ENCODE assay signal across 8 mouse cellular contexts in the genomic region with DNA sequence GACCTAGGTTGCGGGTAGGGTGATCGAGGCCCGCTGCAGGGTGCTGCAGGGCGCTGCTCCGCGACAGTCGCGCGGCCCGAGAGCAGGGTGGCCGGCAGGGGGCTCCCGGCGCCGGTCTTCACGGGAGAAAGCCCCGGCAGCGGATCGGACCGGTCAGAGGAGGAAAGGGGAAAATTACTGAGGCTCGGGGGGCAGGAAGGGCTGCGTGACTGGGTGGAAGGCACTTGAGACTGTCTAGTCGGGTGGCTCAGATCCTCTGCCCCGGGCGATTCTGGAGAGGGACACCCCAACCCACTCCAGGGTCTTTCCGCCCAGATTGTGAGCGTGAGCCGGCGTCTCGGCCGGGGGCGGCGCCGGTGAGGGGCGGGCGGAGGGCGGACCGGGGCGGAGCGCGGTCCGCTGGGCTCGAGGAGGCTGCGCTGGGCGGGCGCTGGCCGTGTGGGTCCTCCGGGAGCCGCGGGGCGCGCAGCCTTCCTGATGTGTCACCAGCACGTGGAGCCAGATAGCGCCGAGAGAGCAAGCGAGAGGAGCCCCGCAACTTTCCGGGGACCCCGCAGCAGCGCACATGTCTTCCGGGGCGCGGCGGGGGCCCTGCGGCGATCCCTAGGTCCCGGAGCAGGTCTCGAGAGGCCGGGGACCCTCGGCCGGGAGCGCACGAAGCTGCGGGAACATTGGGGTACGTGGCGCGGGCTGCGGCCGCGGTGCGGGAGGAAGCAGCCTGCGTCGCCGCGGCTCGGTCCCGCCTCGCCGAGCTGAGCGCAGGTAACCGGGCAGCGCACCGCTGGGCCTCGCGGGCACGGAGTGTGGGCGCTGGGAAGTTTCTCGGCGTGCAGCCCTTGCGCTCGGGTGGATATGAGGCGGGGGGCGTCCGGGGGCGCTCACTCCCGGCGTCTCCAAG.
A peak's percentile ranks its signal among the peaks of the same experiment; 100 is the strongest.
DNase-seq lines count a peak whose midpoint lies in the region; ATAC-seq and TF ChIP-seq lines count a peak whose summit lies in the region.

No protein-coding gene starts in this region.

- dilution Hi-C loops in CH12.LX (cut with MboI; ENCODE audit: extremely low pct_ligation_motif_present, extremely low pct_unique_long_range_greater_than_20kb, low sequenced_read_pairs), result no loop called here

- peak; percentile 76 for DNase-seq in CH12.LX (ENCODE audit: extremely low read depth)
- DNase-seq in c-Kit-positive CD71-negative TER-119-negative erythroid progenitor cells, embryonic 14.5 days (ENCODE audit: low read depth), result peak; percentile 56
- peak; percentile 93 for DNase-seq in heart, postnatal 4 days
- DNase-seq in layer of hippocampus, adult 9-10 months (ENCODE audit: low spot score), result peak; percentile 41
- peak; percentile 95 for DNase-seq in lung, postnatal 0 days (ENCODE audit: low spot score)
- DNase-seq in ovary, postnatal 10 days (ENCODE audit: low spot score), result peak; percentile 79
- peak; percentile 75 for DNase-seq in thymus, postnatal 14 days

- peaks cover under 1 to 45% of the 10 kb centered on the region in 2 experiments for H3K4me1 ChIP-seq in CH12.LX (ENCODE audit: control insufficient read depth in 1 of 2, insufficient read depth in 2 of 2)
- H3K4me1 ChIP-seq in forebrain, embryonic 15.5 days, result peaks cover 20% of the 10 kb centered on the region
- H3K4me1 ChIP-seq in lung, postnatal 0 days (ENCODE audit: insufficient read depth, low read depth, low read length), result peaks cover 20% of the 10 kb centered on the region

- TF ChIP-seq RAD21 in CH12.LX (IDR thresholded peaks at IDR 0.05; ENCODE audit: low read depth, low read length), result peak; percentile 84

- H3K9ac ChIP-seq in CH12.LX (ENCODE audit: insufficient read depth, low read depth), result peak overlapping the region; percentile 36; the same call in 1 of the 2 replicates
- peak overlapping the region; percentile 56 for H3K9ac ChIP-seq in forebrain, embryonic 15.5 days (replicated peaks)
- H3K9ac ChIP-seq in lung, postnatal 0 days (replicated peaks; ENCODE audit: low read depth), result peak overlapping the region; percentile 58

- H3K9me3 ChIP-seq in CH12.LX (replicated peaks; ENCODE audit: low read length), result no peaks in the 10 kb centered on the region
- no peaks in the 10 kb centered on the region for H3K9me3 ChIP-seq in forebrain, embryonic 15.5 days
- H3K9me3 ChIP-seq in lung, postnatal 0 days (ENCODE audit: low read length), result no peaks in the 10 kb centered on the region

- under 1% methylated on average over 99 of the region's 106 CpGs for WGBS in forebrain, embryonic 15.5 days
- 2% methylated on average over 90 of the region's 106 CpGs for WGBS in lung, postnatal 0 days

- TF ChIP-seq EP300 in CH12.LX (IDR thresholded peaks at IDR 0.05; ENCODE audit: low read length), result no peak
- TF ChIP-seq EP300 in lung, postnatal 0 days (IDR thresholded peaks at IDR 0.05), result no peak

- H3K4me2 ChIP-seq in CH12.LX (ENCODE audit: insufficient read depth, low read depth, poor library complexity, severe bottlenecking), result peak overlapping the region; percentile 75
- peak overlapping the region; percentile 99 for H3K4me2 ChIP-seq in forebrain, embryonic 15.5 days (replicated peaks)
- peak overlapping the region; percentile 98 for H3K4me2 ChIP-seq in lung, postnatal 0 days (replicated peaks; ENCODE audit: low read depth, low read length)

- H3K4me3 ChIP-seq in CH12.LX (replicated peaks in 1 of 3; ENCODE audit: low read depth in 2 of 3, low read length in 2 of 3, poor library complexity in 1 of 3), result peak overlapping the region; percentile 70 to 74 (median 73)
- peak overlapping the region; percentile 62 for H3K4me3 ChIP-seq in forebrain, embryonic 15.5 days
- peak overlapping the region; percentile 63 for H3K4me3 ChIP-seq in lung, postnatal 0 days (ENCODE audit: low read depth, low read length)

- peaks cover 0 to 22% of the 10 kb centered on the region in 2 experiments for H3K36me3 ChIP-seq in CH12.LX (replicated peaks in 1 of 2; ENCODE audit: control insufficient read depth in 1 of 2, insufficient read depth in 1 of 2, low read length in 1 of 2)
- H3K36me3 ChIP-seq in forebrain, embryonic 15.5 days, result no peaks in the 10 kb centered on the region
- no peaks in the 10 kb centered on the region for H3K36me3 ChIP-seq in lung, postnatal 0 days (ENCODE audit: insufficient read depth, low read length)

- H3K27ac ChIP-seq in CH12.LX (ENCODE audit: insufficient read depth, low read depth), result no peak overlapping the region
- H3K27ac ChIP-seq in forebrain, embryonic 15.5 days (replicated peaks), result no peak overlapping the region
- peak overlapping the region; percentile 65 for H3K27ac ChIP-seq in lung, postnatal 0 days (ENCODE audit: low read length)

- no peaks in the 10 kb centered on the region for H3K79me2 ChIP-seq in CH12.LX (replicated peaks; ENCODE audit: control insufficient read depth, extremely low read depth, insufficient read depth, poor library complexity, severe bottlenecking)

- TF ChIP-seq CTCF in CH12.LX (conservative IDR thresholded peaks at IDR 0.05 in 1 of 2, IDR thresholded peaks at IDR 0.05 in 1 of 2; ENCODE audit: low read depth in 2 of 2, low read length in 2 of 2), result peak in 1 of 2 experiments; percentile 96; a peak in 2 of 4 replicates
- TF ChIP-seq CTCF in lung, postnatal 0 days (IDR thresholded peaks at IDR 0.05), result peak; percentile 90

- in situ Hi-C loops in CH12.LX (cut with MboI; ENCODE audit: low pct_ligation_motif_present, low pct_unique_long_range_greater_than_20kb, low sequenced_read_pairs), result no loop called here

- TF ChIP-seq POLR2A in CH12.LX (IDR thresholded peaks at IDR 0.05; ENCODE audit: low read depth, low read length), result peak; percentile 77

- peaks cover 7% of the 10 kb centered on the region for H3K27me3 ChIP-seq in CH12.LX (replicated peaks)
- peaks cover 33% of the 10 kb centered on the region for H3K27me3 ChIP-seq in forebrain, embryonic 15.5 days
- no peaks in the 10 kb centered on the region for H3K27me3 ChIP-seq in lung, postnatal 0 days (replicated peaks; ENCODE audit: insufficient read depth, low read length)

- ATAC-seq in forebrain, embryonic 15.5 days (replicated peaks), result peak; percentile 80
- peak; percentile 95 for ATAC-seq in lung, postnatal 0 days

TF ChIP-seq in CH12.LX, 34 proteins besides CTCF, POLR2A, EP300 and RAD21:
- peak; percentile 30; the same call in 1 of the 2 replicates for TF ChIP-seq HCFC1 (IDR thresholded peaks at IDR 0.05; ENCODE audit: low read depth, low read length)
- no peak for TF ChIP-seq ZKSCAN1 (IDR thresholded peaks at IDR 0.05; ENCODE audit: borderline replicate concordance, low read depth, low read length)
- peak; percentile 99 for TF ChIP-seq SMC3 (IDR thresholded peaks at IDR 0.05; ENCODE audit: low read depth, low read length)
- no peak for TF ChIP-seq JUN (IDR thresholded peaks at IDR 0.05; ENCODE audit: insufficient read depth, low read depth, low read length)
- TF ChIP-seq CHD1 (IDR thresholded peaks at IDR 0.05; ENCODE audit: low read depth, low read length), result no peak
- TF ChIP-seq MAFK (IDR thresholded peaks at IDR 0.05; ENCODE audit: insufficient replicate concordance, low read length), result no peak
- TF ChIP-seq JUND (conservative IDR thresholded peaks at IDR 0.05; ENCODE audit: low read depth, low read length), result no peak
- TF ChIP-seq TCF12 (IDR thresholded peaks at IDR 0.05; ENCODE audit: low read depth, low read length), result peak; percentile 34
- no peak for TF ChIP-seq POLR2AphosphoS2 (IDR thresholded peaks at IDR 0.05; ENCODE audit: low read depth, low read length)
- TF ChIP-seq NRF1 (IDR thresholded peaks at IDR 0.05; ENCODE audit: low read depth, low read length), result peak; percentile 71
- peak; percentile 90 for TF ChIP-seq ZC3H11A (IDR thresholded peaks at IDR 0.05; ENCODE audit: low read depth, low read length)
- TF ChIP-seq MEF2A (IDR thresholded peaks at IDR 0.05; ENCODE audit: borderline replicate concordance, low read depth, low read length), result peak; percentile 66; the same call in 1 of the 2 replicates
- peak; percentile 71 for TF ChIP-seq MAX (IDR thresholded peaks at IDR 0.05; ENCODE audit: low read length)
- TF ChIP-seq USF2 (conservative IDR thresholded peaks at IDR 0.05; ENCODE audit: low read depth, low read length), result no peak
- no peak for TF ChIP-seq ZNF384 (IDR thresholded peaks at IDR 0.05; ENCODE audit: low read depth, low read length)
- peak; percentile 50 for TF ChIP-seq IRF4 (IDR thresholded peaks at IDR 0.05; ENCODE audit: low read depth, low read length)
- TF ChIP-seq SIN3A (IDR thresholded peaks at IDR 0.05; ENCODE audit: low read length), result peak; percentile 67
- peak; percentile 69; the same call in 1 of the 2 replicates for TF ChIP-seq TBP (conservative IDR thresholded peaks at IDR 0.05; ENCODE audit: low read depth, low read length)
- TF ChIP-seq ZMIZ1 (IDR thresholded peaks at IDR 0.05; ENCODE audit: low read depth, low read length), result no peak
- peak; percentile 39; the same call in 1 of the 2 replicates for TF ChIP-seq BHLHE40 (IDR thresholded peaks at IDR 0.05; ENCODE audit: low read depth, low read length)
- peak; percentile 88 for TF ChIP-seq MXI1 (IDR thresholded peaks at IDR 0.05; ENCODE audit: low read depth, low read length)
- TF ChIP-seq MAZ (IDR thresholded peaks at IDR 0.05; ENCODE audit: low read depth, low read length), result peak; percentile 80
- no peak for TF ChIP-seq KAT2A (IDR thresholded peaks at IDR 0.05; ENCODE audit: insufficient replicate concordance, low read length)
- peak; percentile 97 for TF ChIP-seq UBTF (IDR thresholded peaks at IDR 0.05; ENCODE audit: low read depth, low read length)
- no peak for TF ChIP-seq E2F4 (IDR thresholded peaks at IDR 0.05; ENCODE audit: insufficient replicate concordance, low read depth, low read length)
- no peak for TF ChIP-seq ETS1 (conservative IDR thresholded peaks at IDR 0.05; ENCODE audit: low read depth, low read length)
- no peak for TF ChIP-seq RCOR1 (conservative IDR thresholded peaks at IDR 0.05; ENCODE audit: low read depth, low read length)
- TF ChIP-seq PAX5 (IDR thresholded peaks at IDR 0.05; ENCODE audit: low read length), result no peak
- no peak for TF ChIP-seq MYC (IDR thresholded peaks at IDR 0.05; ENCODE audit: low read depth, low read length)
- 0 out of 2 replicates have a peak, but pooled peaks have one; percentile 51 for TF ChIP-seq ELF1 (IDR thresholded peaks at IDR 0.05; ENCODE audit: low read depth, low read length)

Comparison
In these comparisons a context has a peak if more than half of its experiments do, and no peak if none do; other contexts are left out.
1. DNase-seq: peak in every context shown above with its lines; median percentile 95 in lung, postnatal 0 days; 93 in heart, postnatal 4 days; 79 in ovary, postnatal 10 days; 76 in CH12.LX; 75 in thymus, postnatal 14 days; 56 in c-Kit-positive CD71-negative TER-119-negative erythroid progenitor cells, embryonic 14.5 days; 41 in layer of hippocampus, adult 9-10 months.